Mouse (Mus musculus) neural tube, embryonic 13.5 days (tissue): ENCODE data around the gene Patl2. TPM values are rescaled to one million over a fixed set of nuclear protein-coding genes. Genes with fewer than 3 reads are reported as not detected.

Experiments used
- ATAC-seq: fragments of 200-750 bp; cut with Nextera tagmentation; 2 replicates; pipeline ENCODE4 v1.8.0; 2017; ENCODE audit warnings: low read depth, mild to moderate bottlenecking, moderate TSS enrichment, moderate library complexity
- H3K27ac ChIP-seq: fragments of 300-500 bp; sonication (generic); replicated peaks from 2 replicates; pipeline ENCODE4 v1.5.1; 2015; ENCODE audit warnings: moderate library complexity, mild to moderate bottlenecking, inconsistent platforms
- H3K27me3 ChIP-seq: fragments of 300-500 bp; sonication (generic); 2 replicates; pipeline ENCODE4 v1.6.1; 2015; ENCODE audit warnings: mild to moderate bottlenecking, inconsistent platforms
- H3K36me3 ChIP-seq: fragments of 300-500 bp; sonication (generic); 2 replicates; pipeline ENCODE4 v1.6.1; 2015; ENCODE audit warnings: mild to moderate bottlenecking, inconsistent platforms
- H3K4me1 ChIP-seq: fragments of 300-500 bp; sonication (generic); replicated peaks from 2 replicates; pipeline ENCODE4 v1.6.1; 2015; ENCODE audit warnings: inconsistent platforms
- H3K4me2 ChIP-seq: fragments of 300-500 bp; sonication (generic); 2 replicates; pipeline ENCODE4 v1.6.1; 2015; ENCODE audit warnings: inconsistent platforms, mild to moderate bottlenecking, moderate library complexity
- H3K4me3 ChIP-seq: fragments of 300-500 bp; sonication (generic); 2 replicates; pipeline ENCODE4 v1.5.1; 2015; ENCODE audit warnings: mild to moderate bottlenecking, inconsistent platforms
- H3K9ac ChIP-seq: fragments of 300-500 bp; sonication (generic); 2 replicates; pipeline ENCODE4 v1.6.1; 2015; ENCODE audit warnings: moderate library complexity, mild to moderate bottlenecking, inconsistent platforms
- H3K9me3 ChIP-seq: fragments of 300-500 bp; sonication (generic); 2 replicates; pipeline ENCODE4 v1.6.1; 2016; ENCODE audit warnings: inconsistent platforms
- WGBS: fragments of 180-500 bp; shearing (Covaris S2); methylation state at CpG from one replicate; pipeline ENCODE4 v1.1.7; 2015; 5-methylcytosine and 5-hydroxymethylcytosine counted together
- polyA plus RNA-seq: library from polyadenylated mRNA; unstranded; fragments of >200 nt; fragmentation: Nextera tagmentation; extraction: Ambion mirVana; gene quantifications from 2 replicates; pipeline ENCODE4 v1.2.1, GENCODE M21; 2015

Patl2 gene
- polyA plus RNA-seq, 1 experiment from 2014 or later, result not detected

DNA sequence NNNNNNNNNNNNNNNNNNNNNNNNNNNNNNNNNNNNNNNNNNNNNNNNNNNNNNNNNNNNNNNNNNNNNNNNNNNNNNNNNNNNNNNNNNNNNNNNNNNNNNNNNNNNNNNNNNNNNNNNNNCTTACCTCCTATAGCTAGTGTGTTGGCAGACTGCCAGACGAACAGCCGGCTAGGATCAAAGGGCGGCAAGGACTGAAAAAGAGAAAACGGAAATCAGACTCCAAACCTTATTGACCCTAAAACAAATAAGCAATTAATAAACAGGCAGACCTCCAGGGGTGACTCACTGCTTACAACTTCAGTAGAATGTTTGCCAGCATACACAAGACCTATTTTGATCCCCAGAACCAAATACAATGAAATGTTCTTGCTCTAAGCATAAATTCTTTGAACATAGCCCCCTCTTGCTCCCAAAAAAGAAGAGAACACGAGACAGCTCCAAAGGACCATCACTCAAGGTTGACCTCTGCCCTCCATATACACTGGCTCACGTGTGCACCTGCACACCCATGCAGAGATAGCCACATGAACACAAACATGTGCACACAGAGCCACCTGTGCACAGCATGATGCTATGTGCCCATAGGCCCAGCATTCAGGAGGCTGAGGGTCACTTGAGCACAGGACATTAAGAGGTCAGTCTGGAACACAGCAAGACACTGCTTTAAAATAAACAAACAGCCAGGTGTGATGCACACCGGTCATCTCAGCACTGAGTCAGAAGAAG lies 104.1 kb downstream of the Patl2 start:
- Histone ChIP-seq H3K9me3 (no peaks in the 10 kb centered on the region), H3K4me2 (no peak overlapping the region), H3K4me1 (no peaks in the 10 kb centered on the region), H3K36me3 (peaks cover 83% of the 10 kb centered on the region), H3K27me3 (no peaks in the 10 kb centered on the region), H3K27ac (no peak overlapping the region), H3K9ac (no peak overlapping the region), H3K4me3 (no peak overlapping the region)
- WGBS, result 48% methylated on average over 7 of the region's 7 CpGs
- no peak for ATAC-seq

Other genes with a start within 250 kb of the Patl2 start
- 30.9 and 35.2 TPM in 2 replicates for gene Ctdspl2, start 230.2 kb downstream of the Patl2 start, polyA plus RNA-seq
- 0.53 and 0.85 TPM in 2 replicates for gene Mageb3, start 230.1 kb downstream of the Patl2 start, polyA plus RNA-seq
- 10.4 TPM in 2 replicates for gene Eif3j1, start 157.6 kb downstream of the Patl2 start, polyA plus RNA-seq
- 6.4 and 6.8 TPM in 2 replicates for gene Spg11, start 67.8 kb downstream of the Patl2 start, polyA plus RNA-seq
- gene B2m, start 38.5 kb downstream of the Patl2 start, polyA plus RNA-seq, result 141 and 142 TPM in 2 replicates
- not detected in 2 replicates for gene Trim69, start 25.5 kb downstream of the Patl2 start, polyA plus RNA-seq
- gene Terb2, start 83 bp upstream of the Patl2 start, polyA plus RNA-seq, result not detected in 2 replicates
- gene Sord, start 48.6 kb upstream of the Patl2 start, polyA plus RNA-seq, result 19.3 and 19.6 TPM in 2 replicates
- not detected in 2 replicates for gene Duox2, start 112.3 kb upstream of the Patl2 start, polyA plus RNA-seq
- not detected in 2 replicates for gene Duoxa2, start 112.7 kb upstream of the Patl2 start, polyA plus RNA-seq
- gene Duoxa1, start 127.5 kb upstream of the Patl2 start, polyA plus RNA-seq, result 0.29 TPM in 1 of 2 replicates, not detected in the other
- 0.06 and 0.13 TPM in 2 replicates for gene Duox1, start 129.5 kb upstream of the Patl2 start, polyA plus RNA-seq
- 12.7 and 17.2 TPM in 2 replicates for gene Shf, start 183.0 kb upstream of the Patl2 start, polyA plus RNA-seq
- gene Slc28a2, start 240.3 kb upstream of the Patl2 start, polyA plus RNA-seq, result 0.11 TPM in 1 of 2 replicates, not detected in the other